Mouse (Mus musculus): ENCODE measurements at regions not wholly inside any gene's neighbourhood (a gene's known extent, or its start where the extent isn't known, plus 50 kb on each side); places are given as distances from the start of the nearest gene placed in this dataset.

GRCm38 (mm10) chr4:75730798-75731400 lies 452.8 kb upstream of the Dmac1 start:
- no peak for DNase-seq (ENCODE audit: low spot score)

- no peak for DNase-seq (ENCODE audit: low spot score)
These were observed 436.5 kb upstream of the Dmac1 start for GRCm38 (mm10) chr4:75714652-75715051.

- DNase-seq (ENCODE audit: low spot score) = no peak
These were observed 435.9 kb upstream of the Dmac1 start for GRCm38 (mm10) chr4:75713960-75714359.

GRCm38 (mm10) chr4:75700780-75701378 lies 422.8 kb upstream of the Dmac1 start:
- DNase-seq (ENCODE audit: low spot score) = peak; percentile 1

- DNase-seq (ENCODE audit: low spot score) = no peak
These were observed 398.6 kb upstream of the Dmac1 start for GRCm38 (mm10) chr4:75676590-75677174.

- no peak for DNase-seq (ENCODE audit: low spot score)
These were observed 362.9 kb upstream of the Dmac1 start for GRCm38 (mm10) chr4:75641046-75641445.

- DNase-seq (ENCODE audit: low spot score) = no peak
These were observed 358.5 kb upstream of the Dmac1 start for GRCm38 (mm10) chr4:75636627-75637026.

- DNase-seq (ENCODE audit: low spot score) = no peak
These were observed 311.8 kb upstream of the Dmac1 start for GRCm38 (mm10) chr4:75589901-75590300.

- no peak for DNase-seq (ENCODE audit: low spot score)
These were observed 310.2 kb upstream of the Dmac1 start for GRCm38 (mm10) chr4:75588095-75588875.

- DNase-seq (ENCODE audit: low spot score) = no peak
These were observed 301.8 kb upstream of the Dmac1 start for GRCm38 (mm10) chr4:75579865-75580264.

- no peak for DNase-seq (ENCODE audit: low spot score)
These were observed 294.5 kb upstream of the Dmac1 start for GRCm38 (mm10) chr4:75572603-75573002.

- DNase-seq (ENCODE audit: low spot score) = no peak
These were observed 289.5 kb upstream of the Dmac1 start for GRCm38 (mm10) chr4:75567630-75568029.

- no peak for DNase-seq (ENCODE audit: low spot score)
These were observed 284.4 kb upstream of the Dmac1 start for GRCm38 (mm10) chr4:75562480-75562879.

GRCm38 (mm10) chr4:75561792-75562191 lies 283.7 kb upstream of the Dmac1 start:
- DNase-seq (ENCODE audit: low spot score) = no peak

GRCm38 (mm10) chr4:75537787-75538186 lies 259.7 kb upstream of the Dmac1 start:
- DNase-seq (ENCODE audit: low spot score) = no peak

- no peak for DNase-seq (ENCODE audit: low spot score)
These were observed 257.0 kb upstream of the Dmac1 start for GRCm38 (mm10) chr4:75535067-75535466.

- DNase-seq (ENCODE audit: low spot score) = no peak
These were observed 251.5 kb upstream of the Dmac1 start for GRCm38 (mm10) chr4:75529607-75530006.

GRCm38 (mm10) chr4:75517459-75518158 lies 239.5 kb upstream of the Dmac1 start:
- DNase-seq (ENCODE audit: low spot score) = no peak

All from lung, postnatal 25 days (tissue).